ENCODE assay signal across 24 mouse cellular contexts in genomic region chr9:110633882-110634281, GRCm38 (mm10). TPM values are rescaled to one million over a fixed set of nuclear protein-coding genes. Genes with fewer than 3 reads are reported as not detected.
DNase-seq lines count a peak whose midpoint lies in the region; ATAC-seq and TF ChIP-seq lines count a peak whose summit lies in the region.
"Had no signal": no experiment of that assay in that cellular context is flagged by ENCODE, and none has a peak within 500 bp of the region (broad histone marks: within the 10 kb centered on the region; RNA-seq: fewer than 3 reads in every experiment).

No protein-coding gene starts in this region.

- 0 out of 2 replicates have a peak overlapping the region, but pooled peaks have one; percentile 18 for H3K27ac ChIP-seq in layer of hippocampus, adult 2 months
- H3K27ac ChIP-seq in midbrain, embryonic 12.5 days (replicated peaks): no peak overlapping the region
- no peak overlapping the region for H3K27ac ChIP-seq in midbrain, embryonic 13.5 days
- no peak overlapping the region; the same call in 1 of the 2 replicates for H3K27ac ChIP-seq in forebrain, embryonic 13.5 days
- H3K27ac ChIP-seq: embryonic facial prominence, embryonic 12.5 days; heart, embryonic 10.5 days; hindbrain, embryonic 12.5 days had no signal

- H3K9me3 ChIP-seq in midbrain, embryonic 12.5 days: no peaks in the 10 kb centered on the region
- no peaks in the 10 kb centered on the region for H3K9me3 ChIP-seq in midbrain, embryonic 13.5 days
- H3K9me3 ChIP-seq in forebrain, embryonic 13.5 days (replicated peaks): no peaks in the 10 kb centered on the region
- H3K9me3 ChIP-seq: embryonic facial prominence, embryonic 12.5 days; heart, embryonic 10.5 days; hindbrain, embryonic 12.5 days had no signal

- no peak for TF ChIP-seq CTCF in layer of hippocampus, adult 2 months (conservative IDR thresholded peaks at IDR 0.05)

- H3K27me3 ChIP-seq in midbrain, embryonic 12.5 days: peaks cover 67% of the 10 kb centered on the region
- peaks cover 42% of the 10 kb centered on the region for H3K27me3 ChIP-seq in midbrain, embryonic 13.5 days
- H3K27me3 ChIP-seq in forebrain, embryonic 13.5 days: peaks cover 18% of the 10 kb centered on the region; the same call in 1 of the 2 replicates
- H3K27me3 ChIP-seq: Patski had no signal

- ATAC-seq in midbrain, embryonic 12.5 days (ENCODE audit: low FRiP score, low read depth): no peak
- no peak for ATAC-seq in midbrain, embryonic 13.5 days
- no peak for ATAC-seq in forebrain, embryonic 13.5 days
- ATAC-seq: activated CD4-positive, CD25-positive, alpha-beta regulatory T cell, adult 4 months; CD4-positive, CD25-positive, alpha-beta regulatory T cell, adult 4 months; forebrain, embryonic 16.5 days; Patski had no signal

- no peaks in the 10 kb centered on the region for H3K36me3 ChIP-seq in midbrain, embryonic 12.5 days
- H3K36me3 ChIP-seq in midbrain, embryonic 13.5 days: 0 out of 2 replicates have a peak, but pooled peaks cover 3% of the 10 kb centered on the region
- H3K36me3 ChIP-seq in forebrain, embryonic 13.5 days (ENCODE audit: poor library complexity, severe bottlenecking): no peaks in the 10 kb centered on the region
- H3K36me3 ChIP-seq: embryonic facial prominence, embryonic 12.5 days had no signal

- no peak overlapping the region for H3K4me2 ChIP-seq in midbrain, embryonic 12.5 days (replicated peaks)
- H3K4me2 ChIP-seq in midbrain, embryonic 13.5 days (replicated peaks): no peak overlapping the region
- no peak overlapping the region for H3K4me2 ChIP-seq in forebrain, embryonic 13.5 days
- H3K4me2 ChIP-seq: embryonic facial prominence, embryonic 12.5 days; hindbrain, embryonic 12.5 days had no signal

- DNase-seq in cerebellum, adult 9-11 months: peak; percentile 25
- no peak for DNase-seq in cerebellum, adult 8-10 months
- DNase-seq in layer of hippocampus, adult 2 months (ENCODE audit: low spot score in 2 of 2): no peak
- no peak for DNase-seq in layer of hippocampus, postnatal 36 days
- peak; percentile 31 for DNase-seq in brain, adult 2 months (ENCODE audit: low read depth, low spot score)
- DNase-seq: adrenal gland, postnatal 14 days; B cell, adult 2 months; cerebellum, adult 18-20 months; cerebellum, postnatal 14 days; embryo, embryonic 11 days; gastrocnemius, postnatal 10 days; heart, adult 18-20 months; heart, postnatal 10 days; heart, postnatal 4 days had no signal

- WGBS in midbrain, embryonic 12.5 days: 78% methylated on average over 17 of the region's 17 CpGs
- 84% methylated on average over 17 of the region's 17 CpGs for WGBS in midbrain, embryonic 13.5 days
- 84% methylated on average over 17 of the region's 17 CpGs for WGBS in forebrain, embryonic 13.5 days

- H3K9ac ChIP-seq in midbrain, embryonic 12.5 days (replicated peaks): 0 out of 2 replicates have a peak overlapping the region, but pooled peaks have one; percentile 28
- H3K9ac ChIP-seq in midbrain, embryonic 13.5 days (replicated peaks): no peak overlapping the region
- no peak overlapping the region for H3K9ac ChIP-seq in forebrain, embryonic 13.5 days
- H3K9ac ChIP-seq: embryonic facial prominence, embryonic 12.5 days; hindbrain, embryonic 12.5 days had no signal

- H3K4me1 ChIP-seq in midbrain, embryonic 12.5 days: peaks cover 12% of the 10 kb centered on the region; the same call in 1 of the 2 replicates
- peaks cover 18% of the 10 kb centered on the region for H3K4me1 ChIP-seq in midbrain, embryonic 13.5 days (replicated peaks)
- H3K4me1 ChIP-seq in forebrain, embryonic 13.5 days: peaks cover 9% of the 10 kb centered on the region

- no peak overlapping the region for H3K4me3 ChIP-seq in layer of hippocampus, adult 2 months
- no peak overlapping the region for H3K4me3 ChIP-seq in midbrain, embryonic 12.5 days
- no peak overlapping the region for H3K4me3 ChIP-seq in midbrain, embryonic 13.5 days (replicated peaks)
- H3K4me3 ChIP-seq in forebrain, embryonic 13.5 days: no peak overlapping the region
- H3K4me3 ChIP-seq: embryonic facial prominence, embryonic 12.5 days; heart, embryonic 10.5 days; hindbrain, embryonic 12.5 days had no signal

RNA-seq across cellular contexts. Expression of gene Nradd, which starts 9.6 kb away (rescaled TPM):
- 1 to 10 TPM; 1.9 to 3.4 TPM for total RNA-seq in layer of hippocampus, adult 2 months (2021)
- total RNA-seq in layer of hippocampus, postnatal 36 days (2021): 1 to 10 TPM; 1.8 to 2.4 TPM
- 41.0 and 44.6 TPM in 2 replicates for polyA plus RNA-seq in midbrain, embryonic 12.5 days (2016; fragmentation: Nextera tagmentation; extraction: Ambion mirVana)
- polyA plus RNA-seq in midbrain, embryonic 13.5 days (2015; fragmentation: Nextera tagmentation; extraction: Ambion mirVana): 33.8 and 36.6 TPM in 2 replicates
- 30.0 and 31.5 TPM in 2 replicates for polyA plus RNA-seq in forebrain, embryonic 13.5 days (2015; fragmentation: Nextera tagmentation; extraction: Ambion mirVana)

RNA-seq across cellular contexts. Expression of gene Nbeal2, which starts 20.1 kb away (rescaled TPM):
- total RNA-seq in layer of hippocampus, adult 2 months (2021): 10 to 100 TPM; 17.7 to 18.0 TPM
- 10 to 100 TPM; 14.0 to 17.5 TPM for total RNA-seq in layer of hippocampus, postnatal 36 days (2021)
- 2.6 and 3.4 TPM in 2 replicates for polyA plus RNA-seq in midbrain, embryonic 12.5 days (2016; fragmentation: Nextera tagmentation; extraction: Ambion mirVana)
- polyA plus RNA-seq in midbrain, embryonic 13.5 days (2015; fragmentation: Nextera tagmentation; extraction: Ambion mirVana): 2.0 and 3.1 TPM in 2 replicates
- 2.1 and 2.2 TPM in 2 replicates for polyA plus RNA-seq in forebrain, embryonic 13.5 days (2015; fragmentation: Nextera tagmentation; extraction: Ambion mirVana)

RNA-seq across cellular contexts. Expression of gene Ccdc12, which starts 22.4 kb away (rescaled TPM):
- 10 to 100 TPM; 50.2 to 66.0 TPM for total RNA-seq in layer of hippocampus, adult 2 months (2021)
- total RNA-seq in layer of hippocampus, postnatal 36 days (2021): 10 to 100 TPM; 48.3 to 54.5 TPM
- 132 and 136 TPM in 2 replicates for polyA plus RNA-seq in midbrain, embryonic 12.5 days (2016; fragmentation: Nextera tagmentation; extraction: Ambion mirVana)
- 136 and 140 TPM in 2 replicates for polyA plus RNA-seq in midbrain, embryonic 13.5 days (2015; fragmentation: Nextera tagmentation; extraction: Ambion mirVana)
- polyA plus RNA-seq in forebrain, embryonic 13.5 days (2015; fragmentation: Nextera tagmentation; extraction: Ambion mirVana): 146 and 152 TPM in 2 replicates

Comparison
In these comparisons a context has a peak if more than half of its experiments do, and no peak if none do; other contexts are left out.
1. DNase-seq: peak in cerebellum, adult 9-11 months (single experiment) and brain, adult 2 months (single experiment); none in cerebellum, adult 8-10 months (single experiment), layer of hippocampus, adult 2 months (0 of 2) and layer of hippocampus, postnatal 36 days (0 of 2).